Mouse (Mus musculus): ENCODE measurements around the gene Zc3h18. TPM values are rescaled to one million over a fixed set of nuclear protein-coding genes. Genes with fewer than 3 reads are reported as not detected.

The Zc3h18 gene
- total and polyA plus RNA-seq, 2 experiments from 2014 or later: 25.3 to 25.6 TPM

DNA sequence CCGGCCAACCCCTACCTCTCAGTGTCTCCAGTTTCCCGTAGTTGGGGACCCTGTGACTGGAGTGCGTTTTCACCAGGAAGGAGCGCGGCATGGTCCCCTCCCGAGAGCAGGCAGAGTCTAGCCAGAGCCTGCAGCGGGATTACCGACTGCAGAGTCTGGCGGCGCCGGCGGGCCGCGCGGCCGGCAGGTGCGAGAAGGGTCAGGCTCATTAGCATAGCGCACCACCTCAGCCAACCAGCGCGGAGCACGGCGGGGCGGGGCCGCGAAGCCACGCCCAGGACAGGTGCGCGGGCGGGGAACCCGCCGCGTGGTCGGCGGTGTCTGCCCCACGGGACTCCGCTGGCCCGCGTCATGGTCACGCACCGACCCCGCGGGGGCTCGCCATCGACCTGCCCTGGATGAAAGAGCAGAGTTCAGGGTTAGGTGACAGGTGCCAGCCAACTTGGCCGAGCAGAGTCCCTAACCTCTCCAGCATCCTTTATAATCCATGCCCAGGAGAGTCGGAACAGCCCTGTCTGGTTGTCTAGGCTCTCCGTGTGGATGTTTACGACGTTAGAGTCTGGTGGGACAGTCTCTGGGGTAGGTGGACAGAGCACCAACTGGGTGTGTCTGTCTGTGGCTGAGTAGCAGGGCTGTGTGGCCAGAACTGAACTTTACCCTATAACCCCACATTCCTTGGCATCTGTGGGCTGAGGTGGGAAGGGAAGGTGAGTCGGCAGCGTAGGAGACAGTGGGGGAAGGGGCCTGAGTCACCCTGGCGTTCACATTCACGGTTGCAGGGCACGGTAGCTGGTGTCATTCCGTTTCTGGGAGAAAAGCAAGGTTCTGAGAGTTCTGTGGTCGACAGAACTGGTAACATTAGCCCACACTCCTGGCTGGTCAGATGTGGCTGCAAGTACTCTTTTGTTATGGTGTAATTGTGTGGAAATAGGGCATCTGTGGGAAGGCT is 84.4 kb downstream of the Zc3h18 start, which contains the start of gene Snai3:
Gene Snai3, minus strand, starts transcription at position 210 of the 949 bp plus-strand sequence.
- 3% methylated on average over 55 of the region's 56 CpGs for WGBS
- Histone ChIP-seq H3K4me3 (ENCODE audit: low read length) (peak within 1 kb of the TSS; percentile 34), H3K27me3 (ENCODE audit: insufficient read depth, low read length) (peaks cover 7% of the 10 kb centered on the region), H3K4me2 (ENCODE audit: low read depth, low read length) (peak within 1 kb of the TSS; percentile 61), H3K9me3 (ENCODE audit: low read length) (no peaks in the 10 kb centered on the region), H3K4me1 (ENCODE audit: insufficient read depth, low read length) (no peaks in the 10 kb centered on the region), H3K36me3 (ENCODE audit: insufficient read depth, low read length) (0 out of 2 replicates have a peak, but pooled peaks cover 6% of the 10 kb centered on the region), H3K9ac (replicated peaks; ENCODE audit: low read length) (0 out of 2 replicates have a peak within 1 kb of the TSS, but pooled peaks have one; percentile 21), H3K27ac (no peak within 1 kb of the TSS)
- no peak for TF ChIP-seq CTCF (IDR thresholded peaks at IDR 0.05; ENCODE audit: low read depth)
- DNase-seq (ENCODE audit: low spot score) (peak; percentile 26), ATAC-seq (peak; percentile 71)

DNA sequence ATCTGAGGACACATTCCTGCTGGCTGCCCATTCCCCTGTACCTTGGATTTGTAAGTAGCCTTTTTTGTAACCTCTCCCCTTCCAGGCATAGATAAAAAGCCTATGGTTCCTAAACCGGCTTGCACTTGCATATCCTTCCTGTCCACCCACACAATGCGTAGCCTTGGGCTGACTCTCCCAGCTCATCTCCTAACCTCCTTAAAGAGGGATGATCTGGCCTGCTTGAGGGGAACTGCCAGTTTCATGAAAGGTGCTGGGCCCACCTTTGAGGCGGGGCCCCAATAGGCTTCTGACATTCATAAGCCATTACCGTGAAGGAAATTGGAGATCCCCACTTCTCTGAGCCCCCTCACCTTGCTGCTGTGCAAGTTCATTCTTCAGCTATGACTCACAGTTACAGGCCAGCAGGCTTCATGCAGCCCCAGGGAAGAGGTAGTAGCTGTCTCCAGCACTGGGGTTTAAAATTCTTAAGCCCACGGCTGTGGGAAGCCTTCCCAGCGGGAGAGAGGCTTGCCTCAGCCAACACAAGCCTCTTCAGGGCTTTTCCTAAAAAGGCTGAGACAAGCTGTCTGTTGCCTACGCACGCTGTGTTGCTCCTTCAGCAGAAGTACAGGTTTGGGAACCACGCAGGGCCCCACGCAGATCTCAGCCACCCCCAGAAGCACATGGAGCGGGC is 85.2 kb downstream of the Zc3h18 start:
- Histone ChIP-seq H3K27ac (no peak overlapping the region), H3K9ac (replicated peaks; ENCODE audit: low read length) (no peak overlapping the region), H3K9me3 (ENCODE audit: low read length) (no peaks in the 10 kb centered on the region), H3K27me3 (ENCODE audit: insufficient read depth, low read length) (peaks cover 7% of the 10 kb centered on the region), H3K4me1 (ENCODE audit: insufficient read depth, low read length) (no peaks in the 10 kb centered on the region), H3K36me3 (ENCODE audit: insufficient read depth, low read length) (peaks cover 14% of the 10 kb centered on the region; the same call in 1 of the 2 replicates), H3K4me3 (ENCODE audit: low read length) (no peak overlapping the region), H3K4me2 (ENCODE audit: low read depth, low read length) (no peak overlapping the region)
- ATAC-seq: no peak
- DNase-seq (ENCODE audit: low spot score): no peak
- no peak for TF ChIP-seq CTCF (IDR thresholded peaks at IDR 0.05; ENCODE audit: low read depth)
- 55% methylated on average over 11 of the region's 11 CpGs for WGBS

DNA sequence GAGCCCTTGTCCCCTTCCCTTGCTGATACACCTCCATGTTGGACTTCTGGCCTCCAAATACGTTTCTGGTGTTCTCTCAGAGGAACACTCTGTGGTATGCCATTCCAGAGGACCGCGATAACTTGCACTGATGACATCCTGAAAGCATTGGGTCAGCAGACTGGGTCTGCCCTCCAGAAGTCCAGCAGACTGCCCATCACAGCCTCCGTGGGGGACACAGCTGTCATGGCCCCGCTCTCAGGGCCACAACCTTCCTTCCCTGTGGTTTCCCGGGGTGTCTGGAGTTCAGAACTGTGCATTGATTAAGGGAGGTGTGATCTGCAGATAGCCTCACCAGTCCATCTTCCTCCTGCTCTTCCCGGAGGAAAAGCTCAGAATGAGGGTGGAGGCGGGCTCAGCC is 86.1 kb downstream of the Zc3h18 start:
- H3K27me3 ChIP-seq (ENCODE audit: insufficient read depth, low read length): peaks cover 7% of the 10 kb centered on the region
- no peak overlapping the region for H3K4me2 ChIP-seq (ENCODE audit: low read depth, low read length)

DNA sequence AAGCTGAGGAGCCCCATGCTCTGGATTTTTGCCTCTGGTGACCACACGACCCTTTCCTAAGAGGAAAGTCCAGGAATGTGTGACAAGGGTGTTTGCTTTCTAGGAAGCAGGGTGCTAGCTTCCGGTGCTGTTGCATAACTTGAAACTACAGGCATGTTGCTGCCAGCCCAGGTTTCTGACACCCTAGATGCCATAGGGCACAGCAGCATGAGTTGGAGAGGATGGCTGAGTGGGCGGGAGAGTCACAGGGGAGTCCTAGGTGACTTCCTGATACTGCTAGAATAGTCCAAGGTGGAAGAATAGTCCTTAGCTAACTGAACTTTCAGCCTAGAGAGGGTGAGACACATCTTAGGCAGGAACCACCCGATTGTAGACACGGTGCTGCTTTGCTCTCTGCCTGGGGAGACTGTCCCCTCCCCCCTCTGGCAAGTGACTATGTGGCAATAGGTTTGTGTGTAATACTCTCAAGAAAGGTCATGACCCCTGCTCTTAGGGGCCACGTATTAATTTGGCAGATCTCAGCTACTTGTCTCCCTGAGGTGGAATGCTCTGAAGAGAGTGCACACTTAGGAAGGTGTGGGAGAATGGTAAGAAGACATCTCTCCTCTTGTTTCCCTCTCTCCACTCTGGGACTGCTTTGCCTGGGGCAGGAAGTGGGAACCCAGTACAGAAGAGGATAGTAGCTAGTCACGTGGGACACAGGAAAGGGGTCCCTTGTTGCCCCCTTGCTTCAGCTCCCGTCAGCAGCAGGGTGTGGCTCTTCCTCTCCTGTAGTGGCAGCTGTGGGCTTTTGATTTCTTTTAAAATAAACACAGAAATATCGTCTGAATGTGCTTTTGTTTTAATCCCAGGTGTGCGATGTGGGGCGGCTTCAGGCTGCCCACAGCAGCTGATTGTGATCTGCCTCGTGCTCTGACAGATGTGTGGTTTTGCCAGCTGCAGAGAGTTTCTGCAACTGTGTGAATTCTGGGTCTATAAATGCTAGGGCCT is 87.5 kb downstream of the Zc3h18 start:
- no peak for DNase-seq (ENCODE audit: low spot score)
- 65% methylated on average over 12 of the region's 12 CpGs for WGBS
- Histone ChIP-seq H3K27ac (no peak overlapping the region), H3K9me3 (ENCODE audit: low read length) (no peaks in the 10 kb centered on the region), H3K27me3 (ENCODE audit: insufficient read depth, low read length) (peaks cover 7% of the 10 kb centered on the region), H3K9ac (replicated peaks; ENCODE audit: low read length) (no peak overlapping the region), H3K4me1 (ENCODE audit: insufficient read depth, low read length) (no peaks in the 10 kb centered on the region), H3K36me3 (ENCODE audit: insufficient read depth, low read length) (peaks cover 29% of the 10 kb centered on the region; the same call in 1 of the 2 replicates), H3K4me3 (ENCODE audit: low read length) (no peak overlapping the region), H3K4me2 (ENCODE audit: low read depth, low read length) (no peak overlapping the region)
- no peak for ATAC-seq
- no peak for TF ChIP-seq CTCF (IDR thresholded peaks at IDR 0.05; ENCODE audit: low read depth)

More for the DNA sequence above, 86.1 kb downstream of the Zc3h18 start:
- no peak for TF ChIP-seq CTCF (IDR thresholded peaks at IDR 0.05; ENCODE audit: low read depth)
- no peaks in the 10 kb centered on the region for H3K9me3 ChIP-seq (ENCODE audit: low read length)
- 64% methylated on average over 8 of the region's 8 CpGs for WGBS
- no peak overlapping the region for H3K27ac ChIP-seq
- H3K36me3 ChIP-seq (ENCODE audit: insufficient read depth, low read length): peaks cover 23% of the 10 kb centered on the region; the same call in 1 of the 2 replicates
- no peaks in the 10 kb centered on the region for H3K4me1 ChIP-seq (ENCODE audit: insufficient read depth, low read length)
- H3K4me3 ChIP-seq (ENCODE audit: low read length): no peak overlapping the region
- ATAC-seq (no peak), DNase-seq (ENCODE audit: low spot score) (no peak)
- H3K9ac ChIP-seq (replicated peaks; ENCODE audit: low read length): no peak overlapping the region

DNA sequence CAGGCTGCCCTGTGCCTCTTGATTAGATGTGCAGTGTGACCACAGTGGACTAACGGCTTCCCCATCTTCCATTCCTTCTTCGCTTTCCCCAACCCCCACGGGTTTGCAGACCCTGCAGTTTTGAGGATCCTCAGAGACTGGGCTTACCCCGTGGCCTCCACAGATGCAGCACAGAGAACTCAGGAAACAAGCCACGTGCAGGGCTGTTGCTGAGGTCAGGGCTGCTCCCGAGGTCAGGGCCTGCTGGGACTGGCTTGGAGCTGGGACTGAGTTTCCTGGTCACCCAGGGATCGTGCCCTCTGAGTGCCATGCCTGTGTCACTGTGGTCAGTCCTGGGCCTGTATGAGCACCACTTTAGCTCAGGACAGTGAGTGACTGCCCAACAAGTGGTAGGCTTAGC is 88.6 kb downstream of the Zc3h18 start:
- Histone ChIP-seq H3K4me3 (ENCODE audit: low read length) (no peak overlapping the region), H3K9ac (replicated peaks; ENCODE audit: low read length) (no peak overlapping the region), H3K36me3 (ENCODE audit: insufficient read depth, low read length) (peaks cover 34% of the 10 kb centered on the region; the same call in 1 of the 2 replicates), H3K9me3 (ENCODE audit: low read length) (no peaks in the 10 kb centered on the region), H3K4me1 (ENCODE audit: insufficient read depth, low read length) (no peaks in the 10 kb centered on the region), H3K27me3 (ENCODE audit: insufficient read depth, low read length) (no peaks in the 10 kb centered on the region), H3K4me2 (ENCODE audit: low read depth, low read length) (no peak overlapping the region), H3K27ac (no peak overlapping the region)
- DNase-seq (ENCODE audit: low spot score) (no peak), ATAC-seq (no peak)
- WGBS: 70% methylated on average over 7 of the region's 7 CpGs
- no peak for TF ChIP-seq CTCF (IDR thresholded peaks at IDR 0.05; ENCODE audit: low read depth)

Other genes starting within 250 kb of the Zc3h18 start
- gene Zfpm1, start 94.5 kb upstream of the Zc3h18 start, total RNA-seq (2014; rRNA removed): 28.0 and 37.6 TPM in 2 replicates
- 1.5 and 2.0 TPM in 2 replicates for gene Zfpm1, start 94.5 kb upstream of the Zc3h18 start, polyA plus RNA-seq (2015; fragmentation: Nextera tagmentation; extraction: Ambion mirVana)
- gene Trhr2, start 15.9 kb upstream of the Zc3h18 start, total RNA-seq (2014; rRNA removed): 2.0 and 3.2 TPM in 2 replicates
- 0.45 and 0.57 TPM in 2 replicates for gene Trhr2, start 15.9 kb upstream of the Zc3h18 start, polyA plus RNA-seq (2015; fragmentation: Nextera tagmentation; extraction: Ambion mirVana)
- 0.52 TPM in 1 of 2 replicates, not detected in the other for gene Il17c, start 45.4 kb downstream of the Zc3h18 start, total RNA-seq (2014; rRNA removed)
- 0.21 TPM in 1 of 2 replicates, not detected in the other for gene Il17c, start 45.4 kb downstream of the Zc3h18 start, polyA plus RNA-seq (2015; fragmentation: Nextera tagmentation; extraction: Ambion mirVana)
- gene Cyba, start 56.3 kb downstream of the Zc3h18 start, total RNA-seq (2014; rRNA removed): 19.6 and 30.6 TPM in 2 replicates
- 44.0 and 46.2 TPM in 2 replicates for gene Cyba, start 56.3 kb downstream of the Zc3h18 start, polyA plus RNA-seq (2015; fragmentation: Nextera tagmentation; extraction: Ambion mirVana)
- 67.1 and 89.6 TPM in 2 replicates for gene Mvd, start 66.8 kb downstream of the Zc3h18 start, total RNA-seq (2014; rRNA removed)
- gene Mvd, start 66.8 kb downstream of the Zc3h18 start, polyA plus RNA-seq (2015; fragmentation: Nextera tagmentation; extraction: Ambion mirVana): 55.2 and 55.5 TPM in 2 replicates
- gene Snai3, start 84.1 kb downstream of the Zc3h18 start, total RNA-seq (2014; rRNA removed): not detected in 2 replicates
- gene Snai3, start 84.1 kb downstream of the Zc3h18 start, polyA plus RNA-seq (2015; fragmentation: Nextera tagmentation; extraction: Ambion mirVana): not detected in 2 replicates
- gene Rnf166, start 99.5 kb downstream of the Zc3h18 start, total RNA-seq (2014; rRNA removed): 37.4 and 48.8 TPM in 2 replicates
- gene Rnf166, start 99.5 kb downstream of the Zc3h18 start, polyA plus RNA-seq (2015; fragmentation: Nextera tagmentation; extraction: Ambion mirVana): 22.6 and 27.0 TPM in 2 replicates
- 39.9 and 49.8 TPM in 2 replicates for gene Ctu2, start 99.5 kb downstream of the Zc3h18 start, total RNA-seq (2014; rRNA removed)
- 85.4 and 93.6 TPM in 2 replicates for gene Ctu2, start 99.5 kb downstream of the Zc3h18 start, polyA plus RNA-seq (2015; fragmentation: Nextera tagmentation; extraction: Ambion mirVana)
- 10.0 and 17.5 TPM in 2 replicates for gene Piezo1, start 174.7 kb downstream of the Zc3h18 start, total RNA-seq (2014; rRNA removed)
- 1.2 and 1.3 TPM in 2 replicates for gene Piezo1, start 174.7 kb downstream of the Zc3h18 start, polyA plus RNA-seq (2015; fragmentation: Nextera tagmentation; extraction: Ambion mirVana)
- gene Cdt1, start 191.4 kb downstream of the Zc3h18 start, total RNA-seq (2014; rRNA removed): 24.9 and 26.3 TPM in 2 replicates
- 10.7 and 11.7 TPM in 2 replicates for gene Cdt1, start 191.4 kb downstream of the Zc3h18 start, polyA plus RNA-seq (2015; fragmentation: Nextera tagmentation; extraction: Ambion mirVana)
- gene Aprt, start 200.3 kb downstream of the Zc3h18 start, total RNA-seq (2014; rRNA removed): 113 and 123 TPM in 2 replicates
- gene Aprt, start 200.3 kb downstream of the Zc3h18 start, polyA plus RNA-seq (2015; fragmentation: Nextera tagmentation; extraction: Ambion mirVana): 183 and 189 TPM in 2 replicates
- gene Galns, start 234.9 kb downstream of the Zc3h18 start, total RNA-seq (2014; rRNA removed): 12.0 and 14.2 TPM in 2 replicates
- 9.1 and 10.0 TPM in 2 replicates for gene Galns, start 234.9 kb downstream of the Zc3h18 start, polyA plus RNA-seq (2015; fragmentation: Nextera tagmentation; extraction: Ambion mirVana)
- 7.6 and 11.4 TPM in 2 replicates for gene Trappc2l, start 235.0 kb downstream of the Zc3h18 start, total RNA-seq (2014; rRNA removed)
- 117 and 130 TPM in 2 replicates for gene Trappc2l, start 235.0 kb downstream of the Zc3h18 start, polyA plus RNA-seq (2015; fragmentation: Nextera tagmentation; extraction: Ambion mirVana)
- gene Pabpn1l, start 246.1 kb downstream of the Zc3h18 start, total RNA-seq (2014; rRNA removed): not detected in 2 replicates
- gene Pabpn1l, start 246.1 kb downstream of the Zc3h18 start, polyA plus RNA-seq (2015; fragmentation: Nextera tagmentation; extraction: Ambion mirVana): not detected in 2 replicates